Mouse (Mus musculus) lung, postnatal 0 days (tissue): ENCODE data around the gene Ero1lb.
A peak's percentile ranks its signal among the peaks of the same experiment; 100 is the strongest.

Experiments used
- CTCF ChIP-seq: IDR thresholded peaks from 2 replicates; pipeline ENCODE4 v1.5.1; 2016; ENCODE audit warnings: antibody characterized with exemption, mild to moderate bottlenecking
- EP300 ChIP-seq: IDR thresholded peaks from 2 replicates; pipeline ENCODE4 v1.6.1; 2016; ENCODE audit warnings: antibody characterized with exemption, mild to moderate bottlenecking, control low read depth

GRCm38 (mm10) chr13:12519955-12520584 is 45.6 kb upstream of the Ero1lb start, which contains the start of gene Edaradd:
- peak; percentile 63 for TF ChIP-seq CTCF
- no peak for TF ChIP-seq EP300
